Mouse (Mus musculus) heart, adult 2 months (tissue): ENCODE data around the gene Plod2. TPM values are rescaled to one million over a fixed set of nuclear protein-coding genes. Genes with fewer than 3 reads are reported as not detected.
A peak's percentile ranks its signal among the peaks of the same experiment; 100 is the strongest.

Experiments
- DNase-seq, 2 experiments: peaks; one replicate each; pipeline ENCODE4 v3.0.0; 2021
- H3K27ac ChIP-seq: fragments of 200-600 bp; 2 replicates; pipeline ENCODE4 v1.8.1; 2022
- H3K27me3 ChIP-seq: fragments of 200-500 bp; 2 replicates; pipeline ENCODE4 v1.6.1; 2012; ENCODE audit warnings: mild to moderate bottlenecking, low read length, inconsistent platforms, mixed read lengths; ENCODE audit not compliant: control insufficient read depth, insufficient read depth
- H3K36me3 ChIP-seq: fragments of 200-500 bp; 2 replicates; pipeline ENCODE4 v1.6.1; 2012; ENCODE audit warnings: low read length, inconsistent platforms; ENCODE audit not compliant: control insufficient read depth, insufficient read depth
- H3K4me1 ChIP-seq: fragments of 200-500 bp; 2 replicates; pipeline ENCODE4 v1.6.1; 2011; ENCODE audit warnings: low read length; ENCODE audit not compliant: control insufficient read depth, insufficient read depth
- H3K4me3 ChIP-seq: fragments of 200-600 bp; 2 replicates; pipeline ENCODE4 v1.8.1; 2022
- H3K79me2 ChIP-seq: fragments of 200-500 bp; replicated peaks from 2 replicates; pipeline ENCODE4 v1.6.1; 2012; ENCODE audit warnings: mild to moderate bottlenecking, inconsistent platforms, low read length, moderate library complexity, mixed read lengths; ENCODE audit not compliant: control insufficient read depth, insufficient read depth
- H3K9ac ChIP-seq: fragments of 200-500 bp; 2 replicates; pipeline ENCODE4 v1.6.1; 2012; ENCODE audit warnings: low read depth, mild to moderate bottlenecking, control low read depth, inconsistent platforms, low read length, mixed read lengths
- CTCF ChIP-seq: fragments of 200-600 bp; IDR thresholded peaks from 2 replicates; pipeline ENCODE4 v1.8.1; 2022; ENCODE audit warnings: antibody characterized with exemption, mild to moderate bottlenecking, moderate library complexity
- EP300 ChIP-seq: fragments of 200-500 bp; IDR thresholded peaks from 2 replicates; pipeline ENCODE4 v1.6.1; 2011; ENCODE audit warnings: low read depth, low read length, control low read depth; ENCODE audit not compliant: insufficient read depth
- POLR2A ChIP-seq: fragments of 200-500 bp; IDR thresholded peaks from 2 replicates; pipeline ENCODE4 v1.6.1; 2011; ENCODE audit warnings: mild to moderate bottlenecking, low read depth, low read length, control low read depth; ENCODE audit not compliant: insufficient read depth
- WGBS: fragments of 180-500 bp; shearing (Covaris S2); methylation state at CpG from one replicate; pipeline ENCODE4 v1.1.7; 2018; 5-methylcytosine and 5-hydroxymethylcytosine counted together
- intact Hi-C: fragments of 180-260 bp; cut with DNase I; formaldehyde crosslinking; loops from one replicate; pipeline ENCODE4 v1.15.1; 2025
- polyA plus RNA-seq: library from polyadenylated mRNA; depleted of rRNA; stranded (reverse); fragments of >200 nt; gene quantifications from 2 replicates; pipeline ENCODE4 v1.2.3, GENCODE M21; 2012
- total RNA-seq, 2 experiments: library from RNA; stranded (reverse); gene quantifications; 2 replicates each; pipeline ENCODE4 v1.2.3; 2021

Gene Plod2
- total and polyA plus RNA-seq, 3 experiments = 7.7 to 18.9 (median 15.8) TPM

GRCm38 (mm10) chr9:92567474-92567873 is 25.5 kb downstream of the Plod2 start:
- intact Hi-C loops = no loop called here
- no peak for TF ChIP-seq EP300
- no peak for TF ChIP-seq POLR2A
- no peak for TF ChIP-seq CTCF
- peaks cover 1% of the 10 kb centered on the region for H3K4me1 ChIP-seq
- H3K27me3 ChIP-seq = no peaks in the 10 kb centered on the region
- no peak overlapping the region for H3K4me3 ChIP-seq
- WGBS = 66% methylated on average over 7 of the region's 7 CpGs
- H3K36me3 ChIP-seq = peaks cover 8% of the 10 kb centered on the region
- no peak overlapping the region for H3K27ac ChIP-seq
- H3K79me2 ChIP-seq = peaks cover 4% of the 10 kb centered on the region; the same call in 1 of the 2 replicates
- no peak for DNase-seq
- H3K9ac ChIP-seq = no peak overlapping the region

- Histone ChIP-seq H3K36me3 (peaks cover 8% of the 10 kb centered on the region), H3K4me3 (no peak overlapping the region), H3K27me3 (no peaks in the 10 kb centered on the region), H3K27ac (no peak overlapping the region), H3K79me2 (peaks cover 1% of the 10 kb centered on the region; the same call in 1 of the 2 replicates), H3K9ac (no peak overlapping the region), H3K4me1 (peaks cover 1% of the 10 kb centered on the region)
- no peak for DNase-seq
- TF ChIP-seq CTCF (no peak), POLR2A (no peak), EP300 (no peak)
- intact Hi-C loops = no loop called here
- 95% methylated on average over 3 of the region's 3 CpGs for WGBS
These were observed 26.8 kb downstream of the Plod2 start for GRCm38 (mm10) chr9:92568798-92569197.

GRCm38 (mm10) chr9:92572376-92573108 is 30.5 kb downstream of the Plod2 start:
- TF ChIP-seq EP300 = no peak
- TF ChIP-seq CTCF = no peak
- TF ChIP-seq POLR2A = no peak
- intact Hi-C loops = no loop called here
- Histone ChIP-seq H3K27ac (no peak overlapping the region), H3K4me3 (no peak overlapping the region), H3K9ac (no peak overlapping the region), H3K36me3 (no peaks in the 10 kb centered on the region), H3K79me2 (peaks cover 1% of the 10 kb centered on the region; the same call in 1 of the 2 replicates), H3K27me3 (no peaks in the 10 kb centered on the region), H3K4me1 (no peaks in the 10 kb centered on the region; the same call in none of the 2 replicates)
- DNase-seq = peak in 1 of 2 experiments; percentile 35
- WGBS = 76% methylated on average over 8 of the region's 8 CpGs

- TF ChIP-seq POLR2A (no peak), EP300 (no peak), CTCF (no peak)
- Histone ChIP-seq H3K9ac (no peak overlapping the region), H3K4me1 (no peaks in the 10 kb centered on the region; the same call in 1 of the 2 replicates), H3K4me3 (no peak overlapping the region), H3K27ac (no peak overlapping the region), H3K36me3 (no peaks in the 10 kb centered on the region; the same call in 1 of the 2 replicates), H3K79me2 (no peaks in the 10 kb centered on the region), H3K27me3 (no peaks in the 10 kb centered on the region)
- 50% methylated on average over 5 of the region's 5 CpGs for WGBS
- DNase-seq = no peak
- intact Hi-C loops = no loop called here
These were observed 41.9 kb downstream of the Plod2 start for GRCm38 (mm10) chr9:92583876-92584275.

- intact Hi-C loops = no loop called here
- H3K36me3 ChIP-seq = no peaks in the 10 kb centered on the region; the same call in 1 of the 2 replicates
- TF ChIP-seq EP300 = no peak
- DNase-seq = no peak
- H3K27me3 ChIP-seq = no peaks in the 10 kb centered on the region
- no peak overlapping the region for H3K27ac ChIP-seq
- no peaks in the 10 kb centered on the region; the same call in 1 of the 2 replicates for H3K4me1 ChIP-seq
- H3K9ac ChIP-seq = no peak overlapping the region
- H3K4me3 ChIP-seq = no peak overlapping the region
- no peaks in the 10 kb centered on the region for H3K79me2 ChIP-seq
- WGBS = 90% methylated on average over 1 of the region's 1 CpGs
These were observed 44.0 kb downstream of the Plod2 start for GRCm38 (mm10) chr9:92586025-92586424.

- 96% methylated on average over 8 of the region's 8 CpGs for WGBS
- TF ChIP-seq POLR2A = no peak
- no peak for TF ChIP-seq CTCF
- no peak for TF ChIP-seq EP300
- no peaks in the 10 kb centered on the region for H3K27me3 ChIP-seq
- no peak overlapping the region for H3K4me3 ChIP-seq
- no peak for DNase-seq
- no peaks in the 10 kb centered on the region for H3K79me2 ChIP-seq
- H3K9ac ChIP-seq = no peak overlapping the region
- no peaks in the 10 kb centered on the region; the same call in 1 of the 2 replicates for H3K36me3 ChIP-seq
- no peaks in the 10 kb centered on the region; the same call in 1 of the 2 replicates for H3K4me1 ChIP-seq
- intact Hi-C loops = no loop called here
- H3K27ac ChIP-seq = no peak overlapping the region
These were observed 45.4 kb downstream of the Plod2 start for GRCm38 (mm10) chr9:92587391-92587790.
